Mouse (Mus musculus) spleen, adult 12 weeks (tissue): Measurements from ENCODE around the gene Dact3.
A peak's percentile ranks its signal among the peaks of the same experiment; 100 is the strongest.

Experiments
- DNase-seq: peaks from one replicate; pipeline ENCODE4 v3.0.0; 2022; ENCODE audit warnings: low spot score

Gene Dact3

DNA sequence AGATGAGACGGTGACA, at the start of gene Dact3:
Gene Dact3, plus strand, starts transcription at position 8 of the 16 bp plus-strand sequence.
- no peak for DNase-seq

DNA sequence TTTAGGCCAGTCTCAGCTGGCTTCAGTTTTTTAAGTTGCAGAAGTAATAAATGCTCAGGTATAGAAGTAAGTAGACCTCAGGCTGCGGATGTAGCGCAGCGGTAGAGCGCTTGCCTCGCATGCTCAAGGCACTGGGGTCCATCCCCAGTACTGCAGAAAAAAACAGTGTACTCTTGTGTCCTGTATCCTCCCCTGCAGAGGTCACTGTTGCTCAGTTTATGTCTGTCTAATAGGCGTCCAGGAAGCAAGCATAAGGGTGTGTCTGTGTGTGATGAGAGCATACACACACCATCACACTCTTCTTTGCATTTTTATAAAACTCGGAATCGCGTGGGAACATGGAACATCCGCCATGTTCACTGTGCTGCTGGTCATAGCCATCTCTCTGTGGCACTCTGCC, 49.3 kb upstream of the Dact3 start:
- no peak for DNase-seq

DNA sequence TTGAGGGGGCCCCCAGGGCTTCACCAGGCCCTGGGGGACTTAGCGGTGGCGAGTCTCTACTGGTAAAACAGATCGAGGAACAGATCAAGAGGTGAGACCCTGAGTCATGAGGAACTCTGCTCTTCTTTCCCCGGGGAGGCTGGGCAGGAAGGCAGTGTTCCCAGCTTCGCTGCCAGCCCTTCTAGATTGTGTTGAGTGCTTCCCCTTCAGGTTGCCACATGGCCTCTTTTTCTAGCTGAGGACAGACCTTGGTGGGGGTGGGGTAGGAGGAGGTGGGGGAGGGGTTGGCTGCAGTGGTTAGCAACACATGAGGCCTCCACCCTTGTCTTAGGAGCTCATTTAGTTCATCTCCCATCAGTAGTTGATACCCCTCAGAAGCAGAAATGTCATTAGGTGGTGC, 48.5 kb upstream of the Dact3 start:
- no peak for DNase-seq

DNA sequence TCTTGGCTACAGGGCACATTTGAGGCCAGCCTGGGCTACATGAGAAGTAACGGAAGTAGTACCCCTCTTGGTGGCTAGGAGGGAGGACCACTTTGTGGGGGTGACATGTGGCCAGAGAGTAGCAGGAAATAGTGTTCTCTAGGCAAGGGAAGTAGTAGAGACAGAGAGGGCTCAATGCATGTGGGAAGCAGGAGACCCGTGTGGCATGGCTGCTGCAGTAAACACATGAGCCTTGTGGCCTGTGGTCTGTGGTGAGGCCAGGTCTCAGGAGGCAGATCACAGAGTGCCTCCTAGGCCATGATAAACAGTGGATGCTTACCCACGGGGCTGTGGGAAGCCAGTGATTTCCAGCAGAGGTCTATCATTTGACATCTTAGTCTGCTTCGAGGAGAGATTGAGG, 47.8 kb upstream of the Dact3 start:
- DNase-seq = no peak

DNA sequence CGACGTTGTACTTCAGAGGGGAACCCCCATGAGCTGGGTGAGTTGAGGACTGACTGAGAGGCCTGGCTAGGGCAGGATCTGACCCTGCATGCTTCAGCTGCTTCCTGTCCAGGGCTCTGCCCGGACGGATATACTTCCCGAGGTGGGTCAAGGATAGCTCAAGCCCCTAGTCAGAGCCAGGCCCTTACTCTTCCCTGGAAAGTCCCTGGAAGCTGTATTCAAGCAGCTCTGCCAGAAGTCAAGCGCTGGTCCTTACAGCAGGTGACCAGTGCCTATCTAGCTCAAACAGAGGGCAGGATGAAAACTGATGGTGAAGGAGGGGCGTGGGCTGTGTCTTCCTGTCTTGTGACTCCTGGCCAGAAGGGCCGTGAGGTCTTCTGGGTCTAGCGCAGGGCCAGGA, 44.7 kb upstream of the Dact3 start:
- no peak for DNase-seq

DNA sequence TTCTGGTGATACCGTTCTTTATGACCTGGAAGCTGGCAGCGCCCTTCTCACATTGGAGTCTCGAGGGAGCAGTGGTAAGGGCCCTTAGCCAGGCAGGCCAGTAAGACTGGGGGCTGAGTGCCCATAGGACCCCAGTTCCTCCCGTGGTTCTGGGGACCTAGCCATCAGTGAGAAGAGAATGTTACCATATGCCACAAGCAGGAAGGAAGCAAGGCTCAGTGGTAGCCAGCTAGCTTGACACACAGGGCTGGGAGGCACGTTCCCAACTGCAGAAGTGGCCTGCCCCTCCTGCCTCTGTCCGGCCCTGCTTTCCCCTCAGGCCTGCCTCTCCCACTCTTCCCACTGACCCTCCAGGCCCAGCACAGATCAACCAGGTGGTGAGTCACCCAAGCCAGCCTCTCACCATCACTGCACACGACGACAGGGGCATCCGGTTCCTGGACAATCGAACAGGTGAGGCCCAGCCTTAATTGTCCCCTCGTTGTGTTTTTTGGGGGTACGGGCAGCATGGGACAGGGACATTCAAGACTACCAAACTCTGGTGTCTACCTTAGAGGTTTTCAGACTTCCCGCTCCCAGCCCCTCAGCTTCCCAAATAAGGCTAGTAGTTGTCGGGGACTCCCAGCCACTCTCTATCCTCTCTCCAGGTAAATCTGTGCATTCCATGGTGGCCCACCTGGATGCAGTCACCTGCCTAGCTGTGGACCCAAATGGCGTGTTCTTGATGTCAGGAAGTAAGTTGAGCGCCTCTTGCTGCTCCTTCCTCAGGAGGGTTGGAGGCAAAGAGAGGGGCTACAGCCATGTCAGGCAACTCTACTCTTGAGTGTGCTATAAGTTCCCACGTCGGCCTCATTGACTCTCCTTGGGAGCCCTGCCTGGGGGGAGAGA, 37.0 kb upstream of the Dact3 start:
- DNase-seq = no peak

DNA sequence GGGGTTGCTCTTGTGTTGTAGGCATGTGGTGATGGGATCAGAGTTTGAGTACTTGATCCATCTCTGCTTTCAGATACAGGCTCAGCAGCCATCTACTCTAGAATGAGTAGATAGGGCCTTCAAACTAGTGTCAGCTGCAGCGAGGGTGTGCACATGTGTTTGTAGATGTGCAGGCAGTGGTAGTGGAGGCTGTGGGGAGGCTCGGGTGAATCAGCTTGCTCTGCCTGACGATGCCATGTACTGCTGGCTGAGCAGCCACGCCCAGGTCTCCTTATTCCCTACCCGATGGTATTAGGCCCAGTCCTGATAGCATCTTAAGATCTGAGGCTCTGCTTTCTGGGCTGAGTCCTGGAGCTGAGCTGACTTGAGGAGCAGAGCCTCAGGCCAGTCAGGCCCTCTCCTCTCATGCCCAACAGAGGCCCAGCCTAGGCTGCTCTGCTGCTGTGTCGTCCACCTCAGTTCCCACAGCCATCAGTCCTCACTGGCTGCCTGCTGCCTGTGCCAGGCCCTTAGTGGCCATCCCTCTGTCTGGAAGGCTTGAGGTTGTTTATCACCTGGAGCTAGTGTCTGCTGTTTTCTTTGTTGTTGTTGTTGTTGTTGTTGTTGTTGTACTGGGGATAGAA, 36.2 kb upstream of the Dact3 start:
- DNase-seq = no peak

DNA sequence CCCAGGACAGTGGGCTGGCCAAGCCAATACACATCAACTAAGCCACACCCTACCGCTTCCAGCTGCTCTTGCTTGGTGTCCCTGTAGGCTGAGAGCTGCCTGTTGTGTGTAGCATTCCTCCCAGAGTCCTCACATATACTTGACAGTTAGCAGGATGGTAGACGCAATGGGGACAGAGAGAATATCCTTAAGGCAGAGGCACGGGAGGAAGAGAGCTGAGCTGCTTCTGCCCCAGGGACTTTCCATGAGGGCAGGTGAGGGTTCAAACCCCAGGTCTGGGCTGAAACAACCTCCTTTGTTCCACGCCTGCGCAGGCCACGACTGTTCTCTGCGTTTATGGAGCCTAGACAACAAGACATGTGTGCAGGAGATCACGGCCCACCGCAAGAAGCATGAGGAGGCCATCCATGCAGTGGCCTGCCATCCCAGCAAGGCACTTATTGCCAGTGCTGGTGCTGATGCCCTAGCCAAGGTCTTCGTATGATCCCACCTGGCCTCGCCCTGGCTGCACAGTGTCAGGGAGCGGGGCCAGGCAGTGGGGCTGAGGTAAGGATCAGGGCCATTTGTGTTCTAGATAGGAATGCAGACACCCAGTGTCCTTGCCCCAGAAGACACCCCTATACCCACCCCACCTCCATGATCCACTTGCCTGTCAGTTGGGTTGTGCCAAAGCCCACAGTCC, 35.5 kb upstream of the Dact3 start:
- no peak for DNase-seq

DNA sequence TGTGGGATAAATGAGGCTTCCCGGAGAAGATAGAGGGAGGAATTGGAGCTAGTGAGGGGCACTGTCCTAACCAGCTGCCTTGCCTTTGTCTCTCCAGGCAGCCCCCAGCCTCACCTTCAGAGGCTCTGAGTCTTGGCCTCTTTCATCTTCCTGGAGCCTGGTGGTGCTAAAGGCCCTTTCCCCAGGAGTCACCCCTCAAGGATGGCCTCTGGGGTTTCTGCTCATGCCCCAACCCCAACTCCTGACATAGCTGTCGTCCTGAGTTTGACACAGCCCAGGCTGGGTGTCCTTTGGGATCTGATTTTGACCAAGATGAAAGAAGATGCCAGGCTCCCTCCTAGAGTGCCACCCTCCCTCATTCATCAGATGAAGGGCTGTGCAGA, 35.0 kb upstream of the Dact3 start:
- DNase-seq = no peak

DNA sequence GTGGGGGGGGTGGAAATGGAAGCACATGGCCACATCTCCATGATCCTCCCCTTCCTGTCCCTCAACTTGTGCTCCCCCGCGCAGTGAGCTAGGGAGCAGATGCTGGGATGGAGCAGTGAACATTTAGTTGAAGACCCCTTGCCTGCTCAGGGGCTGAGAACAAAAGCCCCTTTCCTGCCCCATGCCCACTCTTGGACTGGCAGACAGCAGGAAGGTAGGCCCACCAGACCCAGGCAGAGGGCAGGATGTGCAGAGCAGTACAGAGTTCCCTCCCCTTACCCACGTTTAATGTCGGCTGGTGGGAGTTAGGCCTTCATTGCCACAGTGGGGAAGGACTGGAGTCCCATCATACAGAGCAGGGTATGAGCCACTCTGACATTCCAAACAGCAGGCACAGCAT, 34.0 kb upstream of the Dact3 start:
- no peak for DNase-seq

DNA sequence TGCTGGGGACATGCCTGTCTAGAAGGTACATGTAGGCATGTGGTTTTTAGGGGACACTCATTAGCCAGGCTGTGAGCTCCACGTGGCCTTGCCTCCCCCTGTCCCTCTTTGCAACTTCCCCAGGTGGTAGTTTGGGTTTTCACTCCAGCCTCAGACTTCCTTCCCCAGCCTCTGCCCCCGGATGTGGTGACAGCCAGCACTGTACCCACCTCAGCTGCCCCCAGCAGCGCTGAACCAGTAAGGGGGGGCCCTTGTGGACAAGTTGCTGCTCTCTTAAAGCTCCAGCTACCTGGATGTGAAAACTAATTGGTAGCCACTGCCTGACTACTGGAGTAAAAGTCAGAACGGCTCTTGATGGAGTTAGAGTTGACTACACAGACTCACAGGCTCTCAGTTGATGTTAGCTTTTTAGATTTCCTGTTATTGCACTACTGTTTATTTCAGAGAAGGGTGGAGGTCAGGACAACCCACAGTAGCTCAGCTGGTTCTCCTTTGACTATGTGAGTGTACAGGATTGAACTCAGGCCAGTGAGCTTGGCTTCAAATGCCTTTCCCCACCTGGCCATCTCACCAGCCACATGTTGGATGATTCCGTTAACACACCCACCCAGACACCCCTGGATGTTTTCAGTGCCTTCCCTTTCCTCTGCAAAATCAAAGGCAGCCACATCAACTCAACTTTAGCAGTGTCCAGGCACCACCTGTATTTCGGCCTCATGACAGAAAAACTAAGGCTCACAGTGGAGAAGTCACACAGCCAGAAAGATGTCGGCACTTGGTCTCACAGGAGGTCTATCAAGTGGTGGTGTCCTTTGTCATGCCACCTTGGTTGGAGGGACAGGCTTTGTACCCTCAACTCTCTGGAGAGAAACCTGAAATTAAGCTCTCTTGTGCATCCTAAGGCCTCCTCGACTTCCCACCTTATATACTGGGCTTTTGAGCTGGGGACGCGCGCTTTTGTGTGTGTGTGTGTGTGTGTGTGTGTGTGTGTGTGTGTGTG, 33.3 kb upstream of the Dact3 start:
- DNase-seq = peak; percentile 39

DNA sequence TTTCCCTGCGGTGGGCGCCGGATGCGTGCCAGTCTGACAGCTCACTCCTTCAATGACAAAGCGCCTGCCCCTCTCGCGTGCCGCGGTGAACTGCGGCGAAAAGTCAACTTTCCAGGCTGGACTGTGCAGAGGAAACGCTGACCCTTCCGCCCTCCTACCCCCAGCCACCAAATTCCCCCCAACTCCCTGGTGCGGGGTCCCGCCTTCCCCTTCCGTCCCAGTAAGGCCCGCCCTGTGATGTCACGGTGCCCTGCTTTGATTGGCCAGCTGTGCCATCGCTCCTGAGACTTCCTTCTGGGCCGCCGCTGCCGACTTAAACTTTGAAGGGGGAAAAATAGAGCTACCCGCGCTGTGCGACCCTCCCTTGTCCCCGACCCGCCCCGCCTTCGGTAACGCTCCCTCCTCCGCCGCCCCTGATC, 32.5 kb upstream of the Dact3 start, which contains the start of gene Prkd2:
Gene Prkd2, plus strand, starts transcription at position 258 of the 419 bp plus-strand sequence.
- peak; percentile 76 for DNase-seq

DNA sequence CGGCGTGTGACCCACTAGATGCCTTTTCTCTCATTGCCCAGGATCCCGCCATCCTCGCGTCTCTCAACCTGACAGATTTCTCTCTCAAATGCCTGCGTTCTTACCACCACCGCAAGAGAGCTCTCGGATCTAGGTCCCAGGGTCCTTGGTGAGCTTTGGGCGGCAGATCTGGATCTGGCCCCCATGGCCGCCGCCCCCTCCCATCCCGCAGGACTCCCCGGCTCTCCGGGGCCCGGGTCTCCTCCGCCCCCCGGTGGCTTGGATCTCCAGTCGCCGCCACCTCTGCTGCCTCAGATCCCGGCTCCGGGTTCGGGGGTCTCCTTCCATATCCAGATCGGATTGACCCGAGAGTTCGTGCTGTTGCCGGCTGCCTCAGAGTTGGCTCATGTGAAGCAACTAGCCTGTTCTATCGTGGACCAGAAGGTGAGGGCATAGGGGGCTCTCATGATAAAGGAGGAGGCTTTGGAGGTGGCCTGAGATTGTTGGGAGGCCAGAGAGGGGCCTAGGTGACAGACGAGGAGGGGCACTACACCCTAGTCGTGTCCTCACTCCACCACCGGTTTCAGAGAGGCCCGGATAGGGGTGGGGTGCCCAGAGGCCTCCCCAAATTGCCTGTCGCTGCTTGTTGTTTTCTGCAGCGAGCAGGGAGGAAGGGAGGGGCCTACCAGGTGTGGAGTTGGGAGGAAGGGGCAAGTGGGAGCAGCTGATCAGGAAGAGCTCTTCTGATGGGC, 31.5 kb upstream of the Dact3 start:
- DNase-seq = no peak

DNA sequence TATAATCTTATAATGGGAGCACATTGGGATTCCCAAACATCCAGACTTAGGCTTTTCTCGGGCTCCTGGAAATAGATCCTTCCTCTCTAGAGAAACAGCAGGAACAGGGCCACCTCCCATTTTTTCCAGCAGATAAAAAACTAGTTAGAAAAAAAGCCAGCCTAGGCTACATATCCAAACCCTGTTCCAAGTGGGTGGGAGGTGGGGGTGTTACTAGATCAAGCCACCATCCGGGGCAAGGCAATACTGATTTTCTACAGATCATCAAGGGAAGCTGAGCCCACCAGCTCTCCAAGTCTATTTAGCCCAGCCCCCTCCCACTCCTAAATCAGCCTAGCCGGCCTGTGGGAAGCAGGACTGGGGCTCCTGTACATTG, 30.4 kb upstream of the Dact3 start:
- no peak for DNase-seq

DNA sequence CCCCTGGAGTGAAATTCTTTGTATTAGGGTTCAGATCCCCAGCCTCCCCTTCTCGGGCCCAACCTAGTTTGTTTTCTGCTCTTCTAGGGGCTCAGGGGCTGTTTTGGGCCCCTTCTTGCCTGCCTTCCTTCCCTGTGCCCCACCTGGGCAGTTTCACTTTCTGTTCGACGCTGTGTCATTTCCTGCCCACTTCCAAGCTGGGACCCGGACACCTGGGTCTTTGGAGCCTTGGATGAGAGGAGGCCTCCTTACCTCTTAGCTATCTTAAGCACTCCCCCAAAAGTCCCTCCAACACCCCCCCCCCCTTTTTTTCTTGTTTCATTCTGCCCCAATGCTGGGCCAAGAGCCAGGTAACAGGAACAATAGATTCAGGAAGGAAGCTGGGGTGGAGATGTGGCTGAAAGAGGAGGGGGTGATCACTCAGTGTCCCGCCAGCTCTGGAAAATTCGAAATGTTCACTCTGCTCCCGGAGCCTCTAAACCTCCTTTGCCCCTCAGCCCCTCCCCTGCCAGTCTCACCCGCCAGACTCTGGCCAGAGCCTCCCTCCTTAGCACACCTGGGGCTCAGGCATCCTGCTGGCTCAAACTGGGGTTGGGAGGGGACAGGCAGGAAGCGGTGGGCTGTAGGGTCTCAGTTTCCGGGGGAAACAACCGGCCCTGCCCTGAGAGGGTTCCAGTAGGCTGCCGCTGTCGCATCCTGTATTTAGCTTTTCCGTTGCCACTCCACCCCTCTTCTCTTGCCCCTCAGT, 29.9 kb upstream of the Dact3 start:
- DNase-seq = peak; percentile 15

DNA sequence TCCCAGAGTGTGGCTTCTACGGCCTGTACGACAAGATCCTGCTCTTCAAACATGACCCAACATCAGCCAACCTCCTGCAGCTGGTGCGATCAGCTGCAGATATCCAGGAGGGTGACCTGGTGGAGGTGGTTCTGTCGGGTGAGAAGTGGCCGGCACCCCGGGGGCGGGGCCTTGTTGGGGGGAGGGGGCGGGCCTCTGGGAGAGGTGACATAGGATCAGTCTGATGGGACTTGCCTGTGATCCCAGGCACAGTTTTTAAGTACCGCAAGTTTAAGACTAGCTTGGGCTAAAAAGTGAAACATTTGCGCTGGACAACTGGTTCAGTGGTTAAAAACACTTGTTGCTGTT, 29.3 kb upstream of the Dact3 start:
- DNase-seq = no peak

DNA sequence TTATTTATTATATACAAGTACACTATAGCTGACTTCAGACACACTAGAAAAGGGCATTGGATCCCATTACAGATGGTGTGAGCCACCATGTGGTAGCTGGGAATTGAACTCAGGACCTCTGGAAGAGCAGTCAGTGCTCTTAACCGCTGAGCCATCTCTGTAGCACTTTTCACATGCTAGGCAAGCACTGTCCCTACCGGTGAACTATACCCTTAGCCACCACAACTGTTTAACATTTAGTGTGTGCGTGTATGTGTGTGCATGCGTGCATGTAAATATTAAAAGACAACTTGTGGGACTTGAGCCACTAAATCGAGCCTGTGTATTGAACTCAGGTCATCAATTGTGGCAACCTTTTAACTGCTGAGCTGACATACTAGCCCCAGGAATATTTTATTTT, 28.3 kb upstream of the Dact3 start:
- DNase-seq = no peak

DNA sequence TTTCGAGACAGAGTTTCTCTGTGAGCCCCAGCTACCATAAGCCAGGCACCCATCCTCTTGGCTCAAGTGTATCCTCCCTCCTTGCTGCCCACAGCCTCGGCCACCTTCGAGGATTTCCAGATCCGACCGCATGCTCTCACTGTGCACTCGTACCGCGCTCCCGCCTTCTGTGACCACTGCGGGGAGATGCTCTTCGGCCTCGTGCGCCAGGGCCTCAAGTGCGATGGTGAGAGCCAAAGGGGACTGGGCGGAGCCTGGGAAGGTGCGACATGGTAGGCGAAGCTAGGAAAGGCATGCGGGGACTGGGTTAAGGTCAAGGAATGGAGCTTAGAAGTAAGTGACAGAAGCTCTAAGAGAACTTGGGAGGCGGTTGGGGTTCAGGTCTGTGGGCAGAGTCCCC, 27.6 kb upstream of the Dact3 start:
- DNase-seq = no peak

DNA sequence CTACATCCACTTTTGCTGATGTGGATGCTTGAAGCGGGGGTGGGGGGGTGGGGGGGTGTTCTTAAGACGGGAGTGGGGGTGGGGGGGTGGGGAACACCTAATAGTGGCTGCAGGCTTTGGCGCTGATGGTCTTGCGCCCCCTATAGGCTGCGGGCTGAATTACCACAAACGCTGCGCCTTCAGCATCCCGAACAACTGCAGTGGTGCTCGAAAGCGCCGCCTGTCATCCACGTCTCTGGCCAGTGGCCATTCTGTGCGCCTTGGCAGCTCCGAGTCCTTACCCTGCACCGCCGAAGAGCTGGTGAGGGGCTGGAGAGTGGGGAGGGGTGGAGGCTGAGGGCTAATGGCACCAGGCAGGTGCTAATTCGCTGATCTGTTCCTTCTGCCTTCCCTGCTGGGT, 26.5 kb upstream of the Dact3 start:
- no peak for DNase-seq

DNA sequence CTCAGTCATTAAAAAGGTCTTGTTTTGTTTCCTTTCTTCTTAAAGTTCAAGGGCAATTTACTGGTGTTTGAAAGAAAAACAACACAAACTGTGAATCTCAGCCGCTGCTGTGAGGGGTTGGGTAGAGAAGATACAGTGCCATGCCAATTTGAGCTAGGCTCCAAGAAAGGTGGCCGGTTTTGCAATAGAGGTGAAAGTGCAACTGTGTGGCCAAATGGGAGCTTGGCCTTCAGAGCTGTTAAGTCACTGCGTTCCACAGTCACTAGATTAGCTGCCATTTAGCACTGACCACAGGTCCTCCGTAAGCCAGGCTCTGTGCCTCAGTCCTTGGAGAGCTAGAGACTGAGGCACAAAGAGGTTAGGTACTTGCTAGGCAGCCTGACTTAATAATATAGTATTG, 23.5 kb upstream of the Dact3 start:
- no peak for DNase-seq

DNA sequence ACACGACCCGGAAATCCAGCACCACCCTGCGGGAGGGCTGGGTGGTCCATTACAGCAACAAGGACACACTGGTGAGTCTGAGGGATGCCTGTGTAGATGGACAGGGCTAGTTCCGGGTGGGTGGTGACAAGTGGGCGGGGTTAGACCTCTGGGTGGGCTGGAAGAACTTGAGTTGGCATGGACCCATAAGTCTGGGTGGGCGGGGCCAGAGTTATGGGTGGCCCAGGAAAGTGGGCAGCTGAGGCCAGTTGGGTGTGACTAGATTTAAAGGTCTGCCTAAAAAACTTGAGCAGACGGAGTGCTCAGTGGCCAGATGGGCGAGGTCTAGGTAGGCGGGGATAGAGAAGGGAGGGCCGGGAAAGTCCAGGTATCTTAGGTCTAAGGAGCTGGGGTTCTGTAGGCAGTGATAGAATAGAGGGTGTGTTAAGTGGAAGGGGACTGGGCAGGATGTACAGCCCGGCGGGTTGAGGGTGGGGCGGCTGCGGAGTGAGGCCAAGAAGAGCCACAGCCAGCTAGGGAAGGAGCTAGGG, 21.8 kb upstream of the Dact3 start:
- no peak for DNase-seq
